Mouse (Mus musculus): ENCODE results near the gene Ncoa5.

GRCm38 (mm10) chr2:164996848-164997720 is 37.6 kb downstream of the Ncoa5 start:
- no peak for TF ChIP-seq CTCF (IDR thresholded peaks at IDR 0.05; ENCODE audit: low read depth)
- no peak for TF ChIP-seq EP300 (optimal IDR thresholded peaks at IDR 0.05)

Measured in stomach, postnatal 0 days (tissue).